Mouse (Mus musculus) CH12.LX (cell line): ENCODE measurements around the gene Ttll7. TPM values are rescaled to one million over a fixed set of nuclear protein-coding genes. Genes with fewer than 3 reads are reported as not detected.

Experiments
- DNase-seq: peaks from one replicate; pipeline ENCODE4 v3.0.0-alpha.2; 2013; ENCODE audit errors: extremely low read depth
- H3K27ac ChIP-seq: 2 replicates; pipeline ENCODE4 v1.5.1; 2012; ENCODE audit warnings: low read depth, mild to moderate bottlenecking, control low read depth, moderate library complexity; ENCODE audit not compliant: insufficient read depth
- H3K27me3 ChIP-seq: replicated peaks from 2 replicates; pipeline ENCODE3; 2012; ENCODE audit warnings: inconsistent platforms
- H3K36me3 ChIP-seq, 2 experiments: replicated peaks in 1 of 2; 2 replicates each; pipeline versions ENCODE3 to v1.6.1; 2012; ENCODE audit warnings: inconsistent platforms in 1 of 2, low read length in 1 of 2, mild to moderate bottlenecking in 1 of 2, mixed read lengths in 1 of 2, moderate library complexity in 1 of 2; ENCODE audit not compliant: control insufficient read depth in 1 of 2, insufficient read depth in 1 of 2
- H3K4me1 ChIP-seq, 2 experiments: 2 replicates each; pipeline ENCODE4 v1.6.1; 2012; ENCODE audit warnings: inconsistent platforms in 1 of 2, moderate library complexity in 1 of 2; ENCODE audit not compliant: insufficient read depth in 2 of 2, control insufficient read depth in 1 of 2
- H3K4me2 ChIP-seq: 2 replicates; pipeline ENCODE4 v1.6.1; 2012; ENCODE audit warnings: low read depth, mild to moderate bottlenecking, control low read depth; ENCODE audit not compliant: poor library complexity, insufficient read depth, severe bottlenecking
- H3K4me3 ChIP-seq, 3 experiments: fragments of 150-350 bp in 1 of 3; sonication (generic) in 1 of 3; replicated peaks in 1 of 3; 2 replicates each; pipeline versions ENCODE3 to v1.5.1; 2011 to 2012; ENCODE audit warnings: low read depth in 2 of 3, low read length in 2 of 3, mild to moderate bottlenecking in 2 of 3, moderate library complexity in 2 of 3, control low read depth in 1 of 3, improper control_type of control experiment in 1 of 3, inconsistent platforms in 1 of 3, mixed read lengths in 1 of 3; ENCODE audit not compliant: poor library complexity in 1 of 3
- H3K79me2 ChIP-seq: replicated peaks from 2 replicates; pipeline ENCODE4 v1.6.1; 2012; ENCODE audit warnings: mild to moderate bottlenecking, moderate library complexity; ENCODE audit not compliant: control insufficient read depth, poor library complexity, insufficient read depth, severe bottlenecking; ENCODE audit errors: extremely low read depth
- H3K9ac ChIP-seq: 2 replicates; pipeline ENCODE4 v1.6.1; 2012; ENCODE audit warnings: low read depth, mild to moderate bottlenecking, control low read depth, moderate library complexity; ENCODE audit not compliant: insufficient read depth
- H3K9me3 ChIP-seq: replicated peaks from 2 replicates; pipeline ENCODE3; 2012; ENCODE audit warnings: low read length, inconsistent platforms, mixed read lengths
- BHLHE40 ChIP-seq: IDR thresholded peaks from 2 replicates; pipeline ENCODE4 v1.6.1; 2011; ENCODE audit warnings: mild to moderate bottlenecking, low read depth, low read length, improper control_type of control experiment
- E2F4 ChIP-seq: IDR thresholded peaks from 2 replicates; pipeline ENCODE4 v1.6.1; 2011; ENCODE audit warnings: low read depth, low read length, improper control_type of control experiment; ENCODE audit not compliant: insufficient replicate concordance
- ELF1 ChIP-seq: IDR thresholded peaks from 2 replicates; pipeline ENCODE4 v1.6.1; 2014; ENCODE audit warnings: low read depth, mild to moderate bottlenecking, inconsistent platforms, low read length, improper control_type of control experiment
- EP300 ChIP-seq: IDR thresholded peaks from 2 replicates; pipeline ENCODE4 v1.6.1; 2011; ENCODE audit warnings: low read length, improper control_type of control experiment
- ETS1 ChIP-seq: conservative IDR thresholded peaks from 2 replicates; pipeline ENCODE4 v1.6.1; 2012; ENCODE audit warnings: low read depth, mild to moderate bottlenecking, inconsistent platforms, low read length, improper control_type of control experiment, moderate library complexity
- GABPA ChIP-seq: IDR thresholded peaks from 2 replicates; pipeline ENCODE4 v1.6.1; 2012; ENCODE audit warnings: low read depth, low read length, improper control_type of control experiment, inconsistent platforms; ENCODE audit not compliant: insufficient replicate concordance
- HCFC1 ChIP-seq: IDR thresholded peaks from 2 replicates; pipeline ENCODE4 v1.6.1; 2012; ENCODE audit warnings: low read depth, mild to moderate bottlenecking, inconsistent platforms, low read length, improper control_type of control experiment
- JUN ChIP-seq: IDR thresholded peaks from 2 replicates; pipeline ENCODE4 v1.6.1; 2011; ENCODE audit warnings: low read depth, mild to moderate bottlenecking, low read length, improper control_type of control experiment, moderate library complexity; ENCODE audit not compliant: insufficient read depth
- KAT2A ChIP-seq: IDR thresholded peaks from 2 replicates; pipeline ENCODE4 v1.6.1; 2012; ENCODE audit warnings: low read length, improper control_type of control experiment, inconsistent platforms; ENCODE audit not compliant: insufficient replicate concordance
- MAFK ChIP-seq: IDR thresholded peaks from 2 replicates; pipeline ENCODE4 v1.6.1; 2011; ENCODE audit warnings: low read length, improper control_type of control experiment; ENCODE audit not compliant: insufficient replicate concordance
- MAZ ChIP-seq: IDR thresholded peaks from 2 replicates; pipeline ENCODE4 v1.6.1; 2012; ENCODE audit warnings: low read depth, mild to moderate bottlenecking, inconsistent platforms, low read length, improper control_type of control experiment, moderate library complexity
- NELFE ChIP-seq: IDR thresholded peaks from 2 replicates; pipeline ENCODE4 v1.6.1; 2011; ENCODE audit warnings: low read depth, low read length, improper control_type of control experiment
- PAX5 ChIP-seq: IDR thresholded peaks from 2 replicates; pipeline ENCODE4 v1.6.1; 2012; ENCODE audit warnings: low read length, inconsistent platforms, mixed read lengths
- POLR2AphosphoS2 ChIP-seq: IDR thresholded peaks from 2 replicates; pipeline ENCODE4 v1.6.1; 2011; ENCODE audit warnings: low read depth, low read length, improper control_type of control experiment
- SIN3A ChIP-seq: IDR thresholded peaks from 2 replicates; pipeline ENCODE4 v1.6.1; 2012; ENCODE audit warnings: low read length, improper control_type of control experiment, inconsistent platforms
- TBP ChIP-seq: conservative IDR thresholded peaks from 2 replicates; pipeline ENCODE4 v1.6.1; 2011; ENCODE audit warnings: low read depth, low read length, improper control_type of control experiment
- TCF12 ChIP-seq: IDR thresholded peaks from 2 replicates; pipeline ENCODE4 v1.6.1; 2014; ENCODE audit warnings: low read depth, mild to moderate bottlenecking, inconsistent platforms, low read length, improper control_type of control experiment
- USF1 ChIP-seq: IDR thresholded peaks from 2 replicates; pipeline ENCODE4 v1.6.1; 2014; ENCODE audit warnings: low read depth, mild to moderate bottlenecking, inconsistent platforms, low read length, improper control_type of control experiment
- ZNF384 ChIP-seq: IDR thresholded peaks from 2 replicates; pipeline ENCODE4 v1.6.1; 2012; ENCODE audit warnings: low read depth, low read length, improper control_type of control experiment, inconsistent platforms
- dilution Hi-C: fragments of 300-500 bp; cut with MboI; formaldehyde crosslinking; loops from 2 replicates; pipeline ENCODE4 v1.14.3; 2020; ENCODE audit warnings: low sequenced_read_pairs; ENCODE audit not compliant: extremely low pct_unique_long_range_greater_than_20kb, extremely low pct_ligation_motif_present
- in situ Hi-C: fragments of 300-500 bp; cut with MboI; formaldehyde crosslinking; loops from 3 replicates; pipeline ENCODE4 v1.14.3; 2019; ENCODE audit warnings: low sequenced_read_pairs, low pct_ligation_motif_present, low pct_unique_long_range_greater_than_20kb, mixed read lengths
- polyA plus RNA-seq: library from polyadenylated mRNA; unstranded; fragments of >175 nt; gene quantifications from 2 replicates; pipeline ENCODE4 v1.2.1, GENCODE M21; 2012; ENCODE audit warnings: low read depth; ENCODE audit not compliant: insufficient read length
- total RNA-seq, 2 experiments: library from RNA; depleted of rRNA; stranded (reverse); fragments of 300-350 nt in 1 of 2; fragments of >200 nt in 1 of 2; gene quantifications; 2 replicates each; pipeline ENCODE4 v1.2.3; 2012 to 2014

The Ttll7 gene
- total and polyA plus RNA-seq, 3 experiments: 1.7 to 3.9 (median 2.0) TPM

GRCm38 (mm10) chr3:146962838-146963237 lies 110.7 kb downstream of the Ttll7 start:
- Histone ChIP-seq H3K4me3 (no peak overlapping the region), H3K9me3 (no peaks in the 10 kb centered on the region), H3K27ac (no peak overlapping the region), H3K4me2 (no peak overlapping the region), H3K36me3 (no peaks in the 10 kb centered on the region), H3K27me3 (no peaks in the 10 kb centered on the region), H3K4me1 (peaks cover 2 to 12% of the 10 kb centered on the region in 2 experiments; a peak in 3 of 4 replicates), H3K9ac (no peak overlapping the region), H3K79me2 (no peaks in the 10 kb centered on the region)
- dilution Hi-C loops (no loop called here), in situ Hi-C loops (no loop called here)
- TF ChIP-seq SIN3A (peak; percentile 22; the same call in 1 of the 2 replicates), ZNF384 (no peak), MAFK (peak; percentile 100), ETS1 (peak; percentile 29; the same call in 1 of the 2 replicates)
- DNase-seq: no peak

- no peak overlapping the region for H3K4me3 ChIP-seq
- no peak overlapping the region for H3K4me2 ChIP-seq
- no peak overlapping the region for H3K9ac ChIP-seq
- no peaks in the 10 kb centered on the region for H3K36me3 ChIP-seq
- in situ Hi-C loops (no loop called here), dilution Hi-C loops (no loop called here)
- H3K9me3 ChIP-seq: no peaks in the 10 kb centered on the region
- peaks cover 2 to 14% of the 10 kb centered on the region in 2 experiments; a peak in 3 of 4 replicates for H3K4me1 ChIP-seq
- TF ChIP-seq ELF1 (peak; percentile 44; the same call in 1 of the 2 replicates), EP300 (0 out of 2 replicates have a peak, but pooled peaks have one; percentile 8), BHLHE40 (no peak)
- no peak for DNase-seq
- no peaks in the 10 kb centered on the region for H3K79me2 ChIP-seq
- H3K27ac ChIP-seq: no peak overlapping the region
- no peaks in the 10 kb centered on the region for H3K27me3 ChIP-seq
Observed at GRCm38 (mm10) chr3:146964384-146964783, 112.2 kb downstream of the Ttll7 start.

- dilution Hi-C loops: no loop called here
- Histone ChIP-seq H3K27me3 (no peaks in the 10 kb centered on the region), H3K79me2 (no peaks in the 10 kb centered on the region), H3K4me2 (no peak overlapping the region), H3K9ac (no peak overlapping the region), H3K4me1 (peaks cover 2 to 14% of the 10 kb centered on the region in 2 experiments; a peak in 3 of 4 replicates), H3K4me3 (no peak overlapping the region), H3K9me3 (no peaks in the 10 kb centered on the region), H3K27ac (no peak overlapping the region), H3K36me3 (no peaks in the 10 kb centered on the region)
- TF ChIP-seq JUN: no peak
- TF ChIP-seq GABPA: no peak
- TF ChIP-seq MAZ: no peak
- no peak for TF ChIP-seq PAX5
- no peak for TF ChIP-seq MAFK
- TF ChIP-seq TCF12: no peak
- no peak for TF ChIP-seq KAT2A
- TF ChIP-seq USF1: no peak
- no peak for TF ChIP-seq ZNF384
- no peak for TF ChIP-seq TBP
- no peak for TF ChIP-seq E2F4
- no peak for TF ChIP-seq HCFC1
- no peak for TF ChIP-seq POLR2AphosphoS2
- no peak for TF ChIP-seq NELFE
- TF ChIP-seq EP300: no peak
- in situ Hi-C loops: no loop called here
- DNase-seq: no peak
Observed at GRCm38 (mm10) chr3:146967242-146967641, 115.1 kb downstream of the Ttll7 start.
